Mouse (Mus musculus) heart, embryonic 15.5 days (tissue): ENCODE measurements around the gene Ttc1. TPM values are rescaled to one million over a fixed set of nuclear protein-coding genes. Genes with fewer than 3 reads are reported as not detected.

Experiments
- ATAC-seq: fragments of 200-750 bp; cut with Nextera tagmentation; replicated peaks from 2 replicates; pipeline ENCODE4 v1.8.0; 2017; ENCODE audit warnings: low read depth, moderate TSS enrichment; ENCODE audit not compliant: insufficient number of reproducible peaks, insufficient read depth, low FRiP score
- H3K27ac ChIP-seq: fragments of 300-500 bp; sonication (generic); 2 replicates; pipeline ENCODE4 v1.5.1; 2015; ENCODE audit warnings: mild to moderate bottlenecking, inconsistent platforms
- H3K27me3 ChIP-seq: fragments of 300-500 bp; sonication (generic); 2 replicates; pipeline ENCODE4 v1.6.1; 2015; ENCODE audit warnings: inconsistent platforms
- H3K36me3 ChIP-seq: fragments of 300-500 bp; sonication (generic); 2 replicates; pipeline ENCODE4 v1.6.1; 2015; ENCODE audit warnings: mild to moderate bottlenecking, inconsistent platforms
- H3K4me1 ChIP-seq: fragments of 300-500 bp; sonication (generic); replicated peaks from 2 replicates; pipeline ENCODE4 v1.6.1; 2015; ENCODE audit warnings: inconsistent platforms
- H3K4me2 ChIP-seq: fragments of 300-500 bp; sonication (generic); 2 replicates; pipeline ENCODE4 v1.6.1; 2015; ENCODE audit warnings: inconsistent platforms, mild to moderate bottlenecking, moderate library complexity
- H3K4me3 ChIP-seq: fragments of 300-500 bp; sonication (generic); 2 replicates; pipeline ENCODE4 v1.5.1; 2015; ENCODE audit warnings: mild to moderate bottlenecking, inconsistent platforms
- H3K9ac ChIP-seq: fragments of 300-500 bp; sonication (generic); 2 replicates; pipeline ENCODE4 v1.6.1; 2015; ENCODE audit warnings: mild to moderate bottlenecking, inconsistent platforms
- H3K9me3 ChIP-seq: fragments of 300-500 bp; sonication (generic); replicated peaks from 2 replicates; pipeline ENCODE4 v1.6.1; 2016; ENCODE audit warnings: inconsistent platforms
- WGBS: fragments of 180-500 bp; shearing (Covaris S2); methylation state at CpG from one replicate; pipeline ENCODE4 v1.1.7; 2015; ENCODE audit warnings: mixed read lengths; 5-methylcytosine and 5-hydroxymethylcytosine counted together
- polyA plus RNA-seq: library from polyadenylated mRNA; unstranded; fragments of >200 nt; fragmentation: Nextera tagmentation; extraction: Ambion mirVana; gene quantifications from 2 replicates; pipeline ENCODE4 v1.2.1, GENCODE M21; 2015

The Ttc1 gene
- 47.3 and 54.9 TPM in 2 replicates for polyA plus RNA-seq

GRCm38 (mm10) chr11:43747233-43748226 lies at the start of gene Ttc1:
Ttc1 (minus strand) TSS chr11:43748008.
- peak within 1 kb of the TSS; percentile 87 for H3K4me2 ChIP-seq
- peak within 1 kb of the TSS; percentile 77 for H3K27ac ChIP-seq
- no peaks in the 10 kb centered on the region for H3K9me3 ChIP-seq
- peaks cover 9% of the 10 kb centered on the region for H3K4me1 ChIP-seq
- peak within 1 kb of the TSS; percentile 87 for H3K4me3 ChIP-seq
- peak within 1 kb of the TSS; percentile 77 for H3K9ac ChIP-seq
- peak; percentile 96 for ATAC-seq
- H3K27me3 ChIP-seq = no peaks in the 10 kb centered on the region
- peaks cover 24% of the 10 kb centered on the region for H3K36me3 ChIP-seq
- WGBS = 2% methylated on average over 47 of the region's 47 CpGs

GRCm38 (mm10) chr11:43795992-43796391 lies 48.2 kb upstream of the Ttc1 start:
- H3K27me3 ChIP-seq = no peaks in the 10 kb centered on the region
- no peak overlapping the region for H3K4me2 ChIP-seq
- no peaks in the 10 kb centered on the region for H3K4me1 ChIP-seq
- no peaks in the 10 kb centered on the region for H3K36me3 ChIP-seq
- no peak overlapping the region for H3K9ac ChIP-seq
- no peak overlapping the region for H3K4me3 ChIP-seq
- no peaks in the 10 kb centered on the region for H3K9me3 ChIP-seq
- no peak for ATAC-seq
- 61% methylated on average over 8 of the region's 8 CpGs for WGBS
- no peak overlapping the region for H3K27ac ChIP-seq

GRCm38 (mm10) chr11:43790446-43790845 lies 42.6 kb upstream of the Ttc1 start:
- no peaks in the 10 kb centered on the region for H3K36me3 ChIP-seq
- 59% methylated on average over 6 of the region's 6 CpGs for WGBS
- no peak overlapping the region for H3K4me2 ChIP-seq
- no peaks in the 10 kb centered on the region for H3K9me3 ChIP-seq
- no peak for ATAC-seq
- peak overlapping the region; percentile 34; the same call in 1 of the 2 replicates for H3K27ac ChIP-seq
- peaks cover 3% of the 10 kb centered on the region for H3K4me1 ChIP-seq
- no peak overlapping the region for H3K4me3 ChIP-seq
- H3K9ac ChIP-seq = no peak overlapping the region
- no peaks in the 10 kb centered on the region for H3K27me3 ChIP-seq

- Histone ChIP-seq H3K4me1 (peaks cover 3% of the 10 kb centered on the region), H3K4me3 (no peak overlapping the region), H3K27ac (no peak overlapping the region), H3K9ac (no peak overlapping the region), H3K27me3 (no peaks in the 10 kb centered on the region), H3K36me3 (no peaks in the 10 kb centered on the region), H3K4me2 (no peak overlapping the region), H3K9me3 (no peaks in the 10 kb centered on the region)
- ATAC-seq = no peak
- 12% methylated on average over 2 of the region's 2 CpGs for WGBS
Observed at GRCm38 (mm10) chr11:43783772-43784171, 36.0 kb upstream of the Ttc1 start.

- Histone ChIP-seq H3K4me2 (no peak overlapping the region), H3K9me3 (no peaks in the 10 kb centered on the region), H3K27ac (no peak overlapping the region), H3K9ac (no peak overlapping the region), H3K4me3 (no peak overlapping the region), H3K36me3 (no peaks in the 10 kb centered on the region), H3K27me3 (no peaks in the 10 kb centered on the region), H3K4me1 (peaks cover 3% of the 10 kb centered on the region)
- 70% methylated on average over 5 of the region's 5 CpGs for WGBS
- ATAC-seq = no peak
Observed at GRCm38 (mm10) chr11:43783106-43783505, 35.3 kb upstream of the Ttc1 start.

GRCm38 (mm10) chr11:43779551-43779950 lies 31.7 kb upstream of the Ttc1 start:
- H3K4me2 ChIP-seq = no peak overlapping the region
- H3K27ac ChIP-seq = no peak overlapping the region
- H3K27me3 ChIP-seq = peaks cover 14% of the 10 kb centered on the region
- no peak overlapping the region for H3K9ac ChIP-seq
- ATAC-seq = no peak
- WGBS = 55% methylated on average over 5 of the region's 5 CpGs
- H3K36me3 ChIP-seq = no peaks in the 10 kb centered on the region
- no peaks in the 10 kb centered on the region for H3K9me3 ChIP-seq
- peaks cover 10% of the 10 kb centered on the region for H3K4me1 ChIP-seq
- H3K4me3 ChIP-seq = no peak overlapping the region

- H3K9ac ChIP-seq = peak overlapping the region; percentile 57; the same call in 1 of the 2 replicates
- peak overlapping the region; percentile 53 for H3K4me3 ChIP-seq
- peak overlapping the region; percentile 88 for H3K4me2 ChIP-seq
- 23% methylated on average over 8 of the region's 8 CpGs for WGBS
- no peak overlapping the region for H3K27ac ChIP-seq
- no peaks in the 10 kb centered on the region for H3K36me3 ChIP-seq
- peaks cover 14% of the 10 kb centered on the region for H3K27me3 ChIP-seq
- no peaks in the 10 kb centered on the region for H3K9me3 ChIP-seq
- H3K4me1 ChIP-seq = peaks cover 8% of the 10 kb centered on the region
- no peak for ATAC-seq
Observed at GRCm38 (mm10) chr11:43776324-43776694, 28.5 kb upstream of the Ttc1 start.

- no peaks in the 10 kb centered on the region for H3K36me3 ChIP-seq
- H3K4me1 ChIP-seq = peaks cover 8% of the 10 kb centered on the region
- peak overlapping the region; percentile 88 for H3K4me2 ChIP-seq
- ATAC-seq = no peak
- WGBS = 13% methylated on average over 63 of the region's 63 CpGs
- no peaks in the 10 kb centered on the region for H3K9me3 ChIP-seq
- no peak overlapping the region for H3K27ac ChIP-seq
- peaks cover 14% of the 10 kb centered on the region for H3K27me3 ChIP-seq
- peak overlapping the region; percentile 53 for H3K4me3 ChIP-seq
- H3K9ac ChIP-seq = peak overlapping the region; percentile 57
Observed at GRCm38 (mm10) chr11:43775469-43776323, 27.9 kb upstream of the Ttc1 start.

GRCm38 (mm10) chr11:43773725-43774124 lies 25.9 kb upstream of the Ttc1 start:
- peak; percentile 52; the same call in 1 of the 2 replicates for ATAC-seq
- H3K9ac ChIP-seq = no peak overlapping the region
- H3K36me3 ChIP-seq = no peaks in the 10 kb centered on the region
- 24% methylated on average over 5 of the region's 5 CpGs for WGBS
- no peaks in the 10 kb centered on the region for H3K9me3 ChIP-seq
- H3K27me3 ChIP-seq = peaks cover 14% of the 10 kb centered on the region
- H3K4me1 ChIP-seq = peaks cover 8% of the 10 kb centered on the region
- no peak overlapping the region for H3K4me2 ChIP-seq
- no peak overlapping the region for H3K27ac ChIP-seq
- H3K4me3 ChIP-seq = no peak overlapping the region

- H3K9ac ChIP-seq = no peak overlapping the region
- H3K4me3 ChIP-seq = no peak overlapping the region
- H3K9me3 ChIP-seq = no peaks in the 10 kb centered on the region
- H3K36me3 ChIP-seq = no peaks in the 10 kb centered on the region
- peaks cover 1% of the 10 kb centered on the region for H3K27me3 ChIP-seq
- no peak for ATAC-seq
- no peak overlapping the region for H3K4me2 ChIP-seq
- H3K4me1 ChIP-seq = peaks cover 3% of the 10 kb centered on the region
- 76% methylated on average over 4 of the region's 4 CpGs for WGBS
- H3K27ac ChIP-seq = no peak overlapping the region
Observed at GRCm38 (mm10) chr11:43770110-43770509, 22.3 kb upstream of the Ttc1 start.

GRCm38 (mm10) chr11:43767749-43768148 lies 19.9 kb upstream of the Ttc1 start:
- WGBS = 68% methylated on average over 11 of the region's 11 CpGs
- Histone ChIP-seq H3K4me1 (peaks cover 3% of the 10 kb centered on the region), H3K9ac (no peak overlapping the region), H3K27ac (no peak overlapping the region), H3K4me3 (no peak overlapping the region; the same call in 1 of the 2 replicates), H3K27me3 (no peaks in the 10 kb centered on the region), H3K36me3 (no peaks in the 10 kb centered on the region), H3K4me2 (peak overlapping the region; percentile 89), H3K9me3 (no peaks in the 10 kb centered on the region)
- ATAC-seq = no peak
